Mouse (Mus musculus) layer of hippocampus, adult 2 months (tissue): Measurements from ENCODE around the gene Rasgef1b. TPM values are rescaled to one million over a fixed set of nuclear protein-coding genes. Genes with fewer than 3 reads are reported as not detected.
A peak's percentile ranks its signal among the peaks of the same experiment; 100 is the strongest.

ENCODE experiments used
- DNase-seq, 2 experiments: peaks; one replicate each; pipeline ENCODE4 v3.0.0; 2022; ENCODE audit warnings: low spot score in 2 of 2
- H3K27ac ChIP-seq: fragments of 200-600 bp; 2 replicates; pipeline ENCODE4 v1.8.1; 2022
- H3K4me3 ChIP-seq: fragments of 200-600 bp; 2 replicates; pipeline ENCODE4 v1.8.1; 2022; ENCODE audit warnings: mild to moderate bottlenecking
- CTCF ChIP-seq: fragments of 200-600 bp; conservative IDR thresholded peaks from 2 replicates; pipeline ENCODE4 v1.8.1; 2022; ENCODE audit warnings: antibody characterized with exemption, mild to moderate bottlenecking, moderate library complexity
- total RNA-seq, 2 experiments: library from RNA; stranded (reverse); gene quantifications; 2 replicates each; pipeline ENCODE4 v1.2.3; 2021

Rasgef1b gene
- total RNA-seq, 2 experiments from 2014 or later, result 11.1 to 11.9 TPM

- no peak for DNase-seq
- H3K4me3 ChIP-seq, result no peak overlapping the region
- no peak for TF ChIP-seq CTCF
Measured at GRCm38 (mm10) chr5:99457291-99457690, 271.6 kb downstream of the Rasgef1b start.

GRCm38 (mm10) chr5:99451939-99452338 lies 276.9 kb downstream of the Rasgef1b start:
- TF ChIP-seq CTCF, result no peak
- Histone ChIP-seq H3K27ac (no peak overlapping the region), H3K4me3 (no peak overlapping the region)
- DNase-seq, result no peak

More at GRCm38 (mm10) chr5:99457291-99457690, 271.6 kb downstream of the Rasgef1b start:
- H3K27ac ChIP-seq, result no peak overlapping the region

GRCm38 (mm10) chr5:99451416-99451815 lies 277.4 kb downstream of the Rasgef1b start:
- Histone ChIP-seq H3K4me3 (no peak overlapping the region), H3K27ac (no peak overlapping the region)
- DNase-seq, result no peak
- TF ChIP-seq CTCF, result no peak

- TF ChIP-seq CTCF, result no peak
- Histone ChIP-seq H3K27ac (no peak overlapping the region), H3K4me3 (no peak overlapping the region)
- DNase-seq, result no peak
Measured at GRCm38 (mm10) chr5:99450994-99451393, 277.9 kb downstream of the Rasgef1b start.

- Histone ChIP-seq H3K27ac (no peak overlapping the region), H3K4me3 (no peak overlapping the region)
- TF ChIP-seq CTCF, result no peak
- no peak for DNase-seq
Measured at GRCm38 (mm10) chr5:99450463-99450862, 278.4 kb downstream of the Rasgef1b start.

GRCm38 (mm10) chr5:99447481-99447880 lies 281.4 kb downstream of the Rasgef1b start:
- TF ChIP-seq CTCF, result no peak
- no peak overlapping the region for H3K4me3 ChIP-seq
- no peak overlapping the region for H3K27ac ChIP-seq
- DNase-seq, result no peak

- DNase-seq, result no peak
- TF ChIP-seq CTCF, result no peak
- Histone ChIP-seq H3K4me3 (no peak overlapping the region), H3K27ac (no peak overlapping the region)
Measured at GRCm38 (mm10) chr5:99445242-99445641, 283.6 kb downstream of the Rasgef1b start.

GRCm38 (mm10) chr5:99444777-99445176 lies 284.1 kb downstream of the Rasgef1b start:
- Histone ChIP-seq H3K27ac (no peak overlapping the region), H3K4me3 (no peak overlapping the region)
- no peak for DNase-seq
- no peak for TF ChIP-seq CTCF

- peak; percentile 40 to 46 for DNase-seq
- Histone ChIP-seq H3K4me3 (no peak overlapping the region), H3K27ac (no peak overlapping the region)
- no peak for TF ChIP-seq CTCF
Measured at GRCm38 (mm10) chr5:99440109-99440508, 288.8 kb downstream of the Rasgef1b start.

GRCm38 (mm10) chr5:99438526-99438925 lies 290.3 kb downstream of the Rasgef1b start:
- no peak overlapping the region for H3K4me3 ChIP-seq
- TF ChIP-seq CTCF, result no peak
- H3K27ac ChIP-seq, result no peak overlapping the region
- DNase-seq, result no peak

- no peak for DNase-seq
- no peak overlapping the region for H3K27ac ChIP-seq
- H3K4me3 ChIP-seq, result no peak overlapping the region
- TF ChIP-seq CTCF, result no peak
Measured at GRCm38 (mm10) chr5:99434226-99434625, 294.6 kb downstream of the Rasgef1b start.

- TF ChIP-seq CTCF, result no peak
- Histone ChIP-seq H3K27ac (no peak overlapping the region), H3K4me3 (no peak overlapping the region)
- DNase-seq, result no peak
Measured at GRCm38 (mm10) chr5:99432471-99432870, 296.4 kb downstream of the Rasgef1b start.

- H3K27ac ChIP-seq, result no peak overlapping the region
- H3K4me3 ChIP-seq, result no peak overlapping the region
- no peak for TF ChIP-seq CTCF
- no peak for DNase-seq
Measured at GRCm38 (mm10) chr5:99429273-99429672, 299.6 kb downstream of the Rasgef1b start.

- no peak overlapping the region for H3K27ac ChIP-seq
- TF ChIP-seq CTCF, result no peak
- DNase-seq, result no peak
- no peak overlapping the region for H3K4me3 ChIP-seq
Measured at GRCm38 (mm10) chr5:99428648-99429047, 300.2 kb downstream of the Rasgef1b start.

- Histone ChIP-seq H3K4me3 (no peak overlapping the region), H3K27ac (no peak overlapping the region)
- DNase-seq, result no peak
- TF ChIP-seq CTCF, result peak; percentile 63
Measured at GRCm38 (mm10) chr5:99423271-99423670, 305.6 kb downstream of the Rasgef1b start.
